Mouse (Mus musculus): ENCODE results near the gene Nsun5. TPM values are rescaled to one million over a fixed set of nuclear protein-coding genes. Genes with fewer than 3 reads are reported as not detected.
"Not testable (repeated sequence)": the region's sequence is repeated elsewhere in the genome, so short reads cannot be mapped to it uniquely, and the experiment has no call there.

Gene Nsun5
- polyA plus RNA-seq, 1 experiment from 2014 or later, result 37.3 TPM

DNA sequence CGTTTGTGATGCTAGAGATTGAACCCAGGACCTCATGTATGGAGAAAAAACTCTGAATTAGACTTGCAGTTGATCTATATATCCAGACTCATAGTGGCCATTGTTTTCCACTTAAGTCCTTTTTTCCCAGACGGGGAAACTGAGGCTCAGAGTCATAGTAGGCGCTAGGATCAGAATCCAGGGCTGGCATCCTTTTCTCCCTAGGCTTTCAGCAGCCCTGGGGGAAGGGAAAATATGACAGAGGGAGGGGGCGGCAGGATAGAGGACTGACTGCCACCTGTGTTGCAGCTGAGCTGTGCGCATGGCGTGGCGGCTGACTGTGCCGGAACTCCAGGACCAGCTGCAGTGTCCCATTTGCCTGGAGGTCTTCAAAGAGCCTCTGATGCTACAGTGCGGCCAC is 16.8 kb upstream of the Nsun5 start, which contains the start of gene Trim50:
Gene Trim50, plus strand, starts transcription at position 301 of the 400 bp plus-strand sequence.
- Histone ChIP-seq H3K27ac (no peak within 1 kb of the TSS), H3K4me2 (no peak within 1 kb of the TSS; the same call in 1 of the 2 replicates), H3K4me1 (no peaks in the 10 kb centered on the region), H3K36me3 (no peaks in the 10 kb centered on the region), H3K9me3 (peaks cover 3% of the 10 kb centered on the region; the same call in 1 of the 2 replicates), H3K27me3 (peaks cover 17% of the 10 kb centered on the region; the same call in 1 of the 2 replicates), H3K9ac (no peak within 1 kb of the TSS), H3K4me3 (no peak within 1 kb of the TSS)
- no peak for ATAC-seq (ENCODE audit: insufficient number of reproducible peaks, low FRiP score, low TSS enrichment, low read depth)
- 48% methylated on average over 9 of the region's 9 CpGs for WGBS

DNA sequence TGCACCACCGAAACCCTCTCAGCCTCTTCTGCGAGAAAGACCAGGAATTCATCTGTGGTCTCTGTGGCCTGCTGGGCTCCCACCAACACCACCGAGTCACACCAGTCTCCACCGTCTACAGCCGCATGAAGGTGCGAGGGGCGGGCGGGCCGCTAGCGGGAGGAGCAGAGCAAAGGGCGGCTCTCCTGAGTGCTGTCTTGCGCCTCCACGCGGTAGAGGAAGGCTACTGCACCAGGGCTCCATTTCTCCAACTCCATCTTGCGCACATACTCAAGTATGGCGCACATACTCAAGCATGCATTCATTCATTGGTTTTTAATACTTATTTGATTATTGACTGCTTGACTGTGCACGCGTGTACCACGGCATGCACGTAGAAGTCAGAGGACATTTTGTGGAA is 16.2 kb upstream of the Nsun5 start:
- no peak for ATAC-seq (ENCODE audit: insufficient number of reproducible peaks, low FRiP score, low TSS enrichment, low read depth)
- Histone ChIP-seq H3K27me3 (peaks cover 17% of the 10 kb centered on the region; the same call in 1 of the 2 replicates), H3K36me3 (no peaks in the 10 kb centered on the region), H3K9ac (no peak overlapping the region), H3K4me2 (no peak overlapping the region; the same call in 1 of the 2 replicates), H3K9me3 (peaks cover 3% of the 10 kb centered on the region; the same call in 1 of the 2 replicates), H3K27ac (no peak overlapping the region), H3K4me3 (no peak overlapping the region), H3K4me1 (no peaks in the 10 kb centered on the region)
- 21% methylated on average over 20 of the region's 20 CpGs for WGBS

- Histone ChIP-seq H3K9ac (no peak overlapping the region), H3K4me1 (no peaks in the 10 kb centered on the region), H3K36me3 (no peaks in the 10 kb centered on the region), H3K4me3 (no peak overlapping the region), H3K9me3 (peaks cover 3% of the 10 kb centered on the region; the same call in 1 of the 2 replicates), H3K27ac (no peak overlapping the region), H3K4me2 (no peak overlapping the region), H3K27me3 (peaks cover 17% of the 10 kb centered on the region; the same call in 1 of the 2 replicates)
- 44% methylated on average over 1 of the region's 1 CpGs for WGBS
- ATAC-seq (ENCODE audit: insufficient number of reproducible peaks, low FRiP score, low TSS enrichment, low read depth), result no peak
Observed at GRCm38 (mm10) chr5:135356090-135356489, 13.7 kb upstream of the Nsun5 start.

- ATAC-seq (ENCODE audit: insufficient number of reproducible peaks, low FRiP score, low TSS enrichment, low read depth), result 0 out of 2 replicates have a peak, but pooled peaks have one; percentile 76
- no peak overlapping the region for H3K27ac ChIP-seq
- WGBS, result 78% methylated on average over 2 of the region's 2 CpGs
Observed at GRCm38 (mm10) chr5:135357556-135357955, 12.2 kb upstream of the Nsun5 start.

GRCm38 (mm10) chr5:135359772-135360171 is 10.0 kb upstream of the Nsun5 start:
- no peak overlapping the region for H3K9ac ChIP-seq
- ATAC-seq (ENCODE audit: insufficient number of reproducible peaks, low FRiP score, low TSS enrichment, low read depth), result no peak
- H3K4me2 ChIP-seq, result no peak overlapping the region
- no peak overlapping the region for H3K4me3 ChIP-seq
- H3K4me1 ChIP-seq, result no peaks in the 10 kb centered on the region
- no peak overlapping the region for H3K27ac ChIP-seq
- H3K36me3 ChIP-seq, result no peaks in the 10 kb centered on the region
- 91% methylated on average over 2 of the region's 2 CpGs for WGBS
- peaks cover 4% of the 10 kb centered on the region; the same call in 1 of the 2 replicates for H3K27me3 ChIP-seq
- peaks cover 3% of the 10 kb centered on the region; the same call in 1 of the 2 replicates for H3K9me3 ChIP-seq

More at GRCm38 (mm10) chr5:135357556-135357955, 12.2 kb upstream of the Nsun5 start:
- no peaks in the 10 kb centered on the region for H3K4me1 ChIP-seq
- peaks cover 3% of the 10 kb centered on the region; the same call in 1 of the 2 replicates for H3K9me3 ChIP-seq
- no peak overlapping the region for H3K4me3 ChIP-seq
- peaks cover 17% of the 10 kb centered on the region; the same call in 1 of the 2 replicates for H3K27me3 ChIP-seq
- H3K9ac ChIP-seq, result no peak overlapping the region
- H3K36me3 ChIP-seq, result no peaks in the 10 kb centered on the region
- no peak overlapping the region for H3K4me2 ChIP-seq

DNA sequence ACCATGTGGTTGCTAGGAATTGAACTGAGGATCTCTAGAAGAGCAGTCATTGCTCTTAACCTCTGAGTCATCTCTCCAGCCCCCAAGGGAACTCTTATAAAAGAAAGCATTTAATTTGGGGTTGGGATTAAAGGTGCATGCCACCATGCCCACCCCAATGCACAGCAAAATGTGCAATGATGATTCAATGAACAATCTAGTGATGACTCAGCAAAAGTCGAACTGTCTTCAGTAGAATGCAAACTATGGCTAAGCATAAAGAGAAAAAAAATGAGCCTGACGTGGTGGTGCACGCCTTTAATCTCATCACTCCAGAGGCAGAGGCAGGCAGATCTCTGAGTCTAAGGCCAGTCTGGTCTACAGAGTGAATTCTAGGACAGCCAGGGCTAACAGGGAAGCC is 7.2 kb upstream of the Nsun5 start:
- WGBS, result 86% methylated on average over 3 of the region's 3 CpGs
- no peak overlapping the region for H3K27ac ChIP-seq
- no peak overlapping the region for H3K4me3 ChIP-seq
- no peak for ATAC-seq (ENCODE audit: insufficient number of reproducible peaks, low FRiP score, low TSS enrichment, low read depth)
- peaks cover 4% of the 10 kb centered on the region; the same call in 1 of the 2 replicates for H3K27me3 ChIP-seq
- H3K9me3 ChIP-seq, result peaks cover 2% of the 10 kb centered on the region; the same call in 1 of the 2 replicates
- H3K4me1 ChIP-seq, result no peaks in the 10 kb centered on the region
- no peak overlapping the region for H3K9ac ChIP-seq
- H3K36me3 ChIP-seq, result no peaks in the 10 kb centered on the region
- H3K4me2 ChIP-seq, result no peak overlapping the region

- H3K9me3 ChIP-seq, result no peaks in the 10 kb centered on the region
- H3K9ac ChIP-seq, result no peak overlapping the region
- H3K4me2 ChIP-seq, result no peak overlapping the region
- no peak overlapping the region for H3K27ac ChIP-seq
- H3K36me3 ChIP-seq, result no peaks in the 10 kb centered on the region
- WGBS, result 27% methylated on average over 12 of the region's 12 CpGs
- H3K27me3 ChIP-seq, result peaks cover 4% of the 10 kb centered on the region; the same call in 1 of the 2 replicates
- no peaks in the 10 kb centered on the region for H3K4me1 ChIP-seq
- no peak overlapping the region for H3K4me3 ChIP-seq
- peak; percentile 32; the same call in 1 of the 2 replicates for ATAC-seq (ENCODE audit: insufficient number of reproducible peaks, low FRiP score, low TSS enrichment, low read depth)
Observed at GRCm38 (mm10) chr5:135363540-135363939, 6.2 kb upstream of the Nsun5 start.

DNA sequence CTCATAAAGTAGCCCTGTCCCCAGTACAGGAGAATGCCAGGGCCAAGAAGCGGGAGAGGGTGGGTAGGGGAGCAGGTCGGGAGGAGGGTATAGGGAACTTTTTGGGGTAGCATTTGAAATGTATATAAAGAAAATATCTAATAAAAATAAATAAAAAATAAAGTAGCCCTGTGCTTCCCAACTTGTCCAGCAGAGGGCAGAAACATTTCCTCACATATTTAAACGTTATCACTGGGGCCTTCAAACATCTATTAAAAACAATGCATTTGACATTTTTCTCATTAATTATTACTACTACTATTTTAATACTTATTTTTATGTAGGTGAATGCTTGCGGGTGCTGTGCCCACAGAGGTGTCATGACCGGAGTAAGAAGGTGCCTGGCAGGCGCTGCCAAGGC is 1.9 kb upstream of the Nsun5 start:
- peaks cover 17% of the 10 kb centered on the region for H3K36me3 ChIP-seq
- no peak overlapping the region for H3K9ac ChIP-seq
- no peak overlapping the region for H3K27ac ChIP-seq
- no peak for ATAC-seq (ENCODE audit: insufficient number of reproducible peaks, low FRiP score, low TSS enrichment, low read depth)
- peaks cover 16% of the 10 kb centered on the region for H3K4me1 ChIP-seq
- no peak overlapping the region for H3K4me3 ChIP-seq
- H3K9me3 ChIP-seq, result no peaks in the 10 kb centered on the region
- no peak overlapping the region for H3K4me2 ChIP-seq
- 51% methylated on average over 6 of the region's 6 CpGs for WGBS
- peaks cover 4% of the 10 kb centered on the region; the same call in 1 of the 2 replicates for H3K27me3 ChIP-seq

- H3K27ac ChIP-seq, result no peak overlapping the region
- peaks cover 20% of the 10 kb centered on the region for H3K36me3 ChIP-seq
- no peaks in the 10 kb centered on the region for H3K9me3 ChIP-seq
- no peak overlapping the region for H3K9ac ChIP-seq
- no peak for ATAC-seq (ENCODE audit: insufficient number of reproducible peaks, low FRiP score, low TSS enrichment, low read depth)
- 81% methylated on average over 6 of the region's 6 CpGs for WGBS
- H3K4me3 ChIP-seq, result no peak overlapping the region
- peaks cover 16% of the 10 kb centered on the region for H3K4me1 ChIP-seq
- no peak overlapping the region for H3K4me2 ChIP-seq
- H3K27me3 ChIP-seq, result peaks cover 4% of the 10 kb centered on the region; the same call in 1 of the 2 replicates
Observed at GRCm38 (mm10) chr5:135368312-135368711, 1.4 kb upstream of the Nsun5 start.

- H3K27ac ChIP-seq, result peak overlapping the region; percentile 87; the same call in 1 of the 2 replicates
- ATAC-seq (ENCODE audit: insufficient number of reproducible peaks, low FRiP score, low TSS enrichment, low read depth); H3K9me3 ChIP-seq; H3K27me3 ChIP-seq: not testable (repeated sequence)
- peaks cover 29% of the 10 kb centered on the region for H3K36me3 ChIP-seq
- 60% methylated on average over 9 of the region's 9 CpGs for WGBS
- peak overlapping the region; percentile 74 for H3K4me2 ChIP-seq
- peak overlapping the region; percentile 82; the same call in 1 of the 2 replicates for H3K9ac ChIP-seq
- H3K4me3 ChIP-seq, result peak overlapping the region; percentile 73
- peaks cover 16% of the 10 kb centered on the region for H3K4me1 ChIP-seq
Observed at GRCm38 (mm10) chr5:135369196-135369595, 557 bp upstream of the Nsun5 start.

- no peak overlapping the region for H3K4me2 ChIP-seq
- ATAC-seq (ENCODE audit: insufficient number of reproducible peaks, low FRiP score, low TSS enrichment, low read depth), result no peak
- H3K4me1 ChIP-seq, result peaks cover 27% of the 10 kb centered on the region
- H3K36me3 ChIP-seq, result peaks cover 49% of the 10 kb centered on the region
- H3K27ac ChIP-seq, result no peak overlapping the region
- H3K4me3 ChIP-seq, result peak overlapping the region; percentile 73; the same call in 1 of the 2 replicates
- H3K9me3 ChIP-seq, result no peaks in the 10 kb centered on the region
- H3K27me3 ChIP-seq, result no peaks in the 10 kb centered on the region
- WGBS, result 92% methylated on average over 13 of the region's 13 CpGs
- no peak overlapping the region for H3K9ac ChIP-seq
Observed at GRCm38 (mm10) chr5:135371195-135371594, 1.4 kb downstream of the Nsun5 start.

GRCm38 (mm10) chr5:135373601-135374000 is 3.8 kb downstream of the Nsun5 start:
- H3K27ac ChIP-seq, result no peak overlapping the region
- WGBS, result 96% methylated on average over 5 of the region's 5 CpGs
- H3K4me2 ChIP-seq, result no peak overlapping the region
- H3K27me3 ChIP-seq, result no peaks in the 10 kb centered on the region
- no peak overlapping the region for H3K9ac ChIP-seq
- no peaks in the 10 kb centered on the region for H3K9me3 ChIP-seq
- no peak overlapping the region for H3K4me3 ChIP-seq
- no peak for ATAC-seq (ENCODE audit: insufficient number of reproducible peaks, low FRiP score, low TSS enrichment, low read depth)
- H3K36me3 ChIP-seq, result peaks cover 73% of the 10 kb centered on the region
- H3K4me1 ChIP-seq, result peaks cover 27% of the 10 kb centered on the region
